Mouse (Mus musculus) CD4-positive, CD25-positive, alpha-beta regulatory T cell, adult 2 months (primary cell): ENCODE measurements around the gene Isg15.

Experiments used
- DNase-seq: peaks from one replicate; pipeline ENCODE4 v3.0.0-alpha.2; 2012; ENCODE audit warnings: low read depth, low spot score

The Isg15 gene

GRCm38 (mm10) chr4:156203413-156204131, 3.0 kb upstream of the Isg15 start:
- DNase-seq, result peak; percentile 51

GRCm38 (mm10) chr4:156203001-156203412, 2.4 kb upstream of the Isg15 start, which contains the start of gene AW011738:
AW011738 (plus strand) TSS chr4:156203304.
- DNase-seq, result peak; percentile 93

- DNase-seq, result no peak
These were observed 1.9 kb upstream of the Isg15 start for GRCm38 (mm10) chr4:156202462-156202893.

GRCm38 (mm10) chr4:156197829-156198205, 2.8 kb downstream of the Isg15 start:
- peak; percentile 75 for DNase-seq

- peak; percentile 75 for DNase-seq
These were observed 3.3 kb downstream of the Isg15 start, which contains the start of gene Agrn for GRCm38 (mm10) chr4:156197131-156197828. Agrn (minus strand) TSS chr4:156197488.

GRCm38 (mm10) chr4:156195927-156196870, 4.4 kb downstream of the Isg15 start:
- peak; percentile 41 for DNase-seq

GRCm38 (mm10) chr4:156194346-156194745, 6.3 kb downstream of the Isg15 start:
- DNase-seq, result no peak

- DNase-seq, result no peak
These were observed 6.7 kb downstream of the Isg15 start for GRCm38 (mm10) chr4:156193906-156194305.

GRCm38 (mm10) chr4:156193200-156193590, 7.4 kb downstream of the Isg15 start:
- DNase-seq, result no peak

- DNase-seq, result no peak
These were observed 8.0 kb downstream of the Isg15 start for GRCm38 (mm10) chr4:156192421-156193199.

- DNase-seq, result no peak
These were observed 11.8 kb downstream of the Isg15 start for GRCm38 (mm10) chr4:156188811-156189323.

- no peak for DNase-seq
These were observed 12.3 kb downstream of the Isg15 start for GRCm38 (mm10) chr4:156188162-156188810.

GRCm38 (mm10) chr4:156185950-156186850, 14.4 kb downstream of the Isg15 start:
- no peak for DNase-seq

GRCm38 (mm10) chr4:156185456-156185949, 15.1 kb downstream of the Isg15 start:
- DNase-seq, result no peak

GRCm38 (mm10) chr4:156184291-156184954, 16.2 kb downstream of the Isg15 start:
- no peak for DNase-seq

GRCm38 (mm10) chr4:156183747-156184146, 16.9 kb downstream of the Isg15 start:
- no peak for DNase-seq

GRCm38 (mm10) chr4:156177630-156178029, 23.0 kb downstream of the Isg15 start:
- DNase-seq, result no peak

GRCm38 (mm10) chr4:156171828-156172227, 28.8 kb downstream of the Isg15 start:
- DNase-seq, result no peak
